Mouse (Mus musculus) CH12.LX (cell line): ENCODE measurements around the gene Zbtb21. TPM values are rescaled to one million over a fixed set of nuclear protein-coding genes. Genes with fewer than 3 reads are reported as not detected.

Experiments used
- DNase-seq: peaks from one replicate; pipeline ENCODE4 v3.0.0-alpha.2; 2013; ENCODE audit errors: extremely low read depth
- H3K27ac ChIP-seq: 2 replicates; pipeline ENCODE4 v1.5.1; 2012; ENCODE audit warnings: low read depth, mild to moderate bottlenecking, control low read depth, moderate library complexity; ENCODE audit not compliant: insufficient read depth
- H3K27me3 ChIP-seq: replicated peaks from 2 replicates; pipeline ENCODE3; 2012; ENCODE audit warnings: inconsistent platforms
- H3K36me3 ChIP-seq, 2 experiments: replicated peaks in 1 of 2; 2 replicates each; pipeline versions ENCODE3 to v1.6.1; 2012; ENCODE audit warnings: inconsistent platforms in 1 of 2, low read length in 1 of 2, mild to moderate bottlenecking in 1 of 2, mixed read lengths in 1 of 2, moderate library complexity in 1 of 2; ENCODE audit not compliant: control insufficient read depth in 1 of 2, insufficient read depth in 1 of 2
- H3K4me1 ChIP-seq, 2 experiments: 2 replicates each; pipeline ENCODE4 v1.6.1; 2012; ENCODE audit warnings: inconsistent platforms in 1 of 2, moderate library complexity in 1 of 2; ENCODE audit not compliant: insufficient read depth in 2 of 2, control insufficient read depth in 1 of 2
- H3K4me2 ChIP-seq: 2 replicates; pipeline ENCODE4 v1.6.1; 2012; ENCODE audit warnings: low read depth, mild to moderate bottlenecking, control low read depth; ENCODE audit not compliant: poor library complexity, insufficient read depth, severe bottlenecking
- H3K4me3 ChIP-seq, 3 experiments: fragments of 150-350 bp in 1 of 3; sonication (generic) in 1 of 3; replicated peaks in 1 of 3; 2 replicates each; pipeline versions ENCODE3 to v1.5.1; 2011 to 2012; ENCODE audit warnings: low read depth in 2 of 3, low read length in 2 of 3, mild to moderate bottlenecking in 2 of 3, moderate library complexity in 2 of 3, control low read depth in 1 of 3, improper control_type of control experiment in 1 of 3, inconsistent platforms in 1 of 3, mixed read lengths in 1 of 3; ENCODE audit not compliant: poor library complexity in 1 of 3
- H3K79me2 ChIP-seq: replicated peaks from 2 replicates; pipeline ENCODE4 v1.6.1; 2012; ENCODE audit warnings: mild to moderate bottlenecking, moderate library complexity; ENCODE audit not compliant: control insufficient read depth, poor library complexity, insufficient read depth, severe bottlenecking; ENCODE audit errors: extremely low read depth
- H3K9ac ChIP-seq: 2 replicates; pipeline ENCODE4 v1.6.1; 2012; ENCODE audit warnings: low read depth, mild to moderate bottlenecking, control low read depth, moderate library complexity; ENCODE audit not compliant: insufficient read depth
- H3K9me3 ChIP-seq: replicated peaks from 2 replicates; pipeline ENCODE3; 2012; ENCODE audit warnings: low read length, inconsistent platforms, mixed read lengths
- BHLHE40 ChIP-seq: IDR thresholded peaks from 2 replicates; pipeline ENCODE4 v1.6.1; 2011; ENCODE audit warnings: mild to moderate bottlenecking, low read depth, low read length, improper control_type of control experiment
- CHD2 ChIP-seq: IDR thresholded peaks from 2 replicates; pipeline ENCODE4 v1.6.1; 2011; ENCODE audit warnings: low read length, improper control_type of control experiment
- E2F4 ChIP-seq: IDR thresholded peaks from 2 replicates; pipeline ENCODE4 v1.6.1; 2011; ENCODE audit warnings: low read depth, low read length, improper control_type of control experiment; ENCODE audit not compliant: insufficient replicate concordance
- EP300 ChIP-seq: IDR thresholded peaks from 2 replicates; pipeline ENCODE4 v1.6.1; 2011; ENCODE audit warnings: low read length, improper control_type of control experiment
- ETS1 ChIP-seq: conservative IDR thresholded peaks from 2 replicates; pipeline ENCODE4 v1.6.1; 2012; ENCODE audit warnings: low read depth, mild to moderate bottlenecking, inconsistent platforms, low read length, improper control_type of control experiment, moderate library complexity
- GABPA ChIP-seq: IDR thresholded peaks from 2 replicates; pipeline ENCODE4 v1.6.1; 2012; ENCODE audit warnings: low read depth, low read length, improper control_type of control experiment, inconsistent platforms; ENCODE audit not compliant: insufficient replicate concordance
- HCFC1 ChIP-seq: IDR thresholded peaks from 2 replicates; pipeline ENCODE4 v1.6.1; 2012; ENCODE audit warnings: low read depth, mild to moderate bottlenecking, inconsistent platforms, low read length, improper control_type of control experiment
- IRF4 ChIP-seq: IDR thresholded peaks from 2 replicates; pipeline ENCODE4 v1.6.1; 2014; ENCODE audit warnings: low read depth, mild to moderate bottlenecking, inconsistent platforms, low read length, improper control_type of control experiment
- JUN ChIP-seq: IDR thresholded peaks from 2 replicates; pipeline ENCODE4 v1.6.1; 2011; ENCODE audit warnings: low read depth, mild to moderate bottlenecking, low read length, improper control_type of control experiment, moderate library complexity; ENCODE audit not compliant: insufficient read depth
- KAT2A ChIP-seq: IDR thresholded peaks from 2 replicates; pipeline ENCODE4 v1.6.1; 2012; ENCODE audit warnings: low read length, improper control_type of control experiment, inconsistent platforms; ENCODE audit not compliant: insufficient replicate concordance
- MAFK ChIP-seq: IDR thresholded peaks from 2 replicates; pipeline ENCODE4 v1.6.1; 2011; ENCODE audit warnings: low read length, improper control_type of control experiment; ENCODE audit not compliant: insufficient replicate concordance
- MAX ChIP-seq: IDR thresholded peaks from 2 replicates; pipeline ENCODE4 v1.6.1; 2011; ENCODE audit warnings: low read length, improper control_type of control experiment
- MAZ ChIP-seq: IDR thresholded peaks from 2 replicates; pipeline ENCODE4 v1.6.1; 2012; ENCODE audit warnings: low read depth, mild to moderate bottlenecking, inconsistent platforms, low read length, improper control_type of control experiment, moderate library complexity
- MEF2A ChIP-seq: IDR thresholded peaks from 2 replicates; pipeline ENCODE4 v1.6.1; 2014; ENCODE audit warnings: low read depth, mild to moderate bottlenecking, inconsistent platforms, low read length, improper control_type of control experiment, borderline replicate concordance
- MXI1 ChIP-seq: IDR thresholded peaks from 2 replicates; pipeline ENCODE4 v1.6.1; 2011; ENCODE audit warnings: mild to moderate bottlenecking, low read depth, low read length, improper control_type of control experiment
- MYC ChIP-seq: IDR thresholded peaks from 2 replicates; pipeline ENCODE4 v1.6.1; 2011; ENCODE audit warnings: low read depth, mild to moderate bottlenecking, improper control_type of control experiment, low read length
- NELFE ChIP-seq: IDR thresholded peaks from 2 replicates; pipeline ENCODE4 v1.6.1; 2011; ENCODE audit warnings: low read depth, low read length, improper control_type of control experiment
- PAX5 ChIP-seq: IDR thresholded peaks from 2 replicates; pipeline ENCODE4 v1.6.1; 2012; ENCODE audit warnings: low read length, inconsistent platforms, mixed read lengths
- POLR2AphosphoS2 ChIP-seq: IDR thresholded peaks from 2 replicates; pipeline ENCODE4 v1.6.1; 2011; ENCODE audit warnings: low read depth, low read length, improper control_type of control experiment
- RAD21 ChIP-seq: IDR thresholded peaks from 2 replicates; pipeline ENCODE4 v1.6.1; 2011; ENCODE audit warnings: low read depth, mild to moderate bottlenecking, low read length, improper control_type of control experiment, moderate library complexity
- RCOR1 ChIP-seq: conservative IDR thresholded peaks from 2 replicates; pipeline ENCODE4 v1.6.1; 2012; ENCODE audit warnings: low read depth, mild to moderate bottlenecking, inconsistent platforms, low read length, improper control_type of control experiment
- SIN3A ChIP-seq: IDR thresholded peaks from 2 replicates; pipeline ENCODE4 v1.6.1; 2012; ENCODE audit warnings: low read length, improper control_type of control experiment, inconsistent platforms
- SMC3 ChIP-seq: IDR thresholded peaks from 2 replicates; pipeline ENCODE4 v1.6.1; 2011; ENCODE audit warnings: low read depth, low read length, improper control_type of control experiment
- TCF12 ChIP-seq: IDR thresholded peaks from 2 replicates; pipeline ENCODE4 v1.6.1; 2014; ENCODE audit warnings: low read depth, mild to moderate bottlenecking, inconsistent platforms, low read length, improper control_type of control experiment
- UBTF ChIP-seq: IDR thresholded peaks from 2 replicates; pipeline ENCODE4 v1.6.1; 2012; ENCODE audit warnings: low read depth, mild to moderate bottlenecking, inconsistent platforms, low read length, improper control_type of control experiment, moderate library complexity
- USF1 ChIP-seq: IDR thresholded peaks from 2 replicates; pipeline ENCODE4 v1.6.1; 2014; ENCODE audit warnings: low read depth, mild to moderate bottlenecking, inconsistent platforms, low read length, improper control_type of control experiment
- USF2 ChIP-seq: conservative IDR thresholded peaks from 2 replicates; pipeline ENCODE4 v1.6.1; 2011; ENCODE audit warnings: low read depth, low read length, improper control_type of control experiment
- ZMIZ1 ChIP-seq: IDR thresholded peaks from 2 replicates; pipeline ENCODE4 v1.6.1; 2012; ENCODE audit warnings: low read depth, mild to moderate bottlenecking, inconsistent platforms, low read length, improper control_type of control experiment
- ZNF384 ChIP-seq: IDR thresholded peaks from 2 replicates; pipeline ENCODE4 v1.6.1; 2012; ENCODE audit warnings: low read depth, low read length, improper control_type of control experiment, inconsistent platforms
- dilution Hi-C: fragments of 300-500 bp; cut with MboI; formaldehyde crosslinking; loops from 2 replicates; pipeline ENCODE4 v1.14.3; 2020; ENCODE audit warnings: low sequenced_read_pairs; ENCODE audit not compliant: extremely low pct_unique_long_range_greater_than_20kb, extremely low pct_ligation_motif_present
- in situ Hi-C: fragments of 300-500 bp; cut with MboI; formaldehyde crosslinking; loops from 3 replicates; pipeline ENCODE4 v1.14.3; 2019; ENCODE audit warnings: low sequenced_read_pairs, low pct_ligation_motif_present, low pct_unique_long_range_greater_than_20kb, mixed read lengths
- polyA plus RNA-seq: library from polyadenylated mRNA; unstranded; fragments of >175 nt; gene quantifications from 2 replicates; pipeline ENCODE4 v1.2.1, GENCODE M21; 2012; ENCODE audit warnings: low read depth; ENCODE audit not compliant: insufficient read length
- total RNA-seq, 2 experiments: library from RNA; depleted of rRNA; stranded (reverse); fragments of 300-350 nt in 1 of 2; fragments of >200 nt in 1 of 2; gene quantifications; 2 replicates each; pipeline ENCODE4 v1.2.3; 2012 to 2014

The Zbtb21 gene
- total and polyA plus RNA-seq, 3 experiments, result 9.9 to 24.8 (median 13.2) TPM

GRCm38 (mm10) chr16:97963956-97964540 lies 1.6 kb upstream of the Zbtb21 start:
- no peak for DNase-seq
- in situ Hi-C loops (no loop called here), dilution Hi-C loops (no loop called here)
- H3K79me2 ChIP-seq, result peaks cover 13% of the 10 kb centered on the region
- H3K27me3 ChIP-seq, result no peaks in the 10 kb centered on the region
- H3K9ac ChIP-seq, result no peak overlapping the region
- H3K4me1 ChIP-seq, result peaks cover 3 to 37% of the 10 kb centered on the region in 2 experiments
- TF ChIP-seq IRF4 (no peak), CHD2 (no peak), JUN (no peak), MXI1 (no peak), PAX5 (no peak), RCOR1 (no peak), BHLHE40 (no peak), MAZ (no peak), USF2 (no peak), TCF12 (no peak), RAD21 (no peak), UBTF (no peak), SIN3A (no peak), SMC3 (no peak), POLR2AphosphoS2 (no peak), ZNF384 (no peak)
- H3K4me2 ChIP-seq, result no peak overlapping the region
- no peak overlapping the region for H3K4me3 ChIP-seq
- no peak overlapping the region for H3K27ac ChIP-seq
- H3K36me3 ChIP-seq, result peaks cover 3 to 11% of the 10 kb centered on the region in 2 experiments
- H3K9me3 ChIP-seq, result no peaks in the 10 kb centered on the region

DNA sequence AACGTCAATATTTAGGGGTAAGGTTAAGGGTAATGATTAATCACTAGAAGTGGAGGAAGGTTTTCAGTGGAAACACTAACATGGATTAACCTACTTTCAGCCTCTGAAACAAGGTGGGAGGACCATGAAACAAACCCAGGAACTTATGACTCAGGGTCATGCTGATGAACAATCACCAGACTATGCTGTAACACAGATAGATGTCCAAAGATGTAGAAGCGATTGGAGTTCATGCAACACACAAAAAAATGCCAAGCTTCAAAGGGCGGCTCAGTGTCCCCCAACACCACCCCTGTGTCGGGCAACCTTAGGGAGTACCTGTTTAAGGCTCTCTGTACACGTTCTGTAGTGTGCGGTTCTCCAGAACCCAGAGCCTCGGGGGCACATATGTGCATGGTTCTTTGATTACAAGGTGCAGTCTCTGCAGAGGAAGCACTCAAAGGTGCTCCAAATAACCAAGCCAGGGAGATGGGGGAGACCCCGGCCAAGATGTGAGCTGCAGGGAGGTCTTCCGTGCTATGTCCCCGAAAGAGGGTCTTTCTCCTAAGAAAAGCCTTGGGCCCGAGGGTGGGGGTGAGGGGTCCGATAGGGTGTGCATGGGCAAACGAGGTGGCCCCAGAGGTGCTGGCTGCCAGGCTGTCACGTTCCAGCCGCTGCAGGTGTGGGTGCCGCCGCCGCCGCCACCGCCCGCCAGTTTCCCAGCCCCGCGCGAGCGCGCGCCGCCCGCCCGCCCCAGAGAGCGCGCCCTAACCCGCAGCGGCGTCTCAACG lies 856 bp downstream of the Zbtb21 start:
- peak overlapping the region; percentile 41 for H3K4me2 ChIP-seq
- dilution Hi-C loops, result no loop called here
- TF ChIP-seq HCFC1 (no peak), POLR2AphosphoS2 (peak; percentile 54; the same call in 1 of the 2 replicates), EP300 (peak; percentile 66), MAFK (no peak), USF1 (no peak), MYC (0 out of 2 replicates have a peak, but pooled peaks have one; percentile 53), MAZ (no peak), SIN3A (peak; percentile 85), MEF2A (0 out of 2 replicates have a peak, but pooled peaks have one; percentile 22), TCF12 (no peak), ZMIZ1 (0 out of 2 replicates have a peak, but pooled peaks have one; percentile 47), MAX (peak; percentile 62), KAT2A (no peak), RCOR1 (no peak), MXI1 (peak; percentile 57), NELFE (no peak; the same call in 1 of the 2 replicates), BHLHE40 (peak; percentile 61; the same call in 1 of the 2 replicates), E2F4 (no peak), GABPA (no peak), UBTF (0 out of 2 replicates have a peak, but pooled peaks have one; percentile 46), ETS1 (peak; percentile 53)

More for the DNA sequence above, 856 bp downstream of the Zbtb21 start:
- Histone ChIP-seq H3K4me1 (peaks cover 6 to 54% of the 10 kb centered on the region in 2 experiments), H3K79me2 (peaks cover 17% of the 10 kb centered on the region), H3K27me3 (no peaks in the 10 kb centered on the region), H3K36me3 (peaks cover 12 to 27% of the 10 kb centered on the region in 2 experiments), H3K9ac (peak overlapping the region; percentile 84), H3K27ac (peak overlapping the region; percentile 91), H3K9me3 (no peaks in the 10 kb centered on the region), H3K4me3 (peak overlapping the region; percentile 68 to 83 (median 77))
- DNase-seq, result peak; percentile 54
- in situ Hi-C loops, result no loop called here
